Mouse (Mus musculus) small intestine, adult 2 months (tissue): Measurements from ENCODE around the gene Fyb2.

Experiments used
- CTCF ChIP-seq: fragments of 200-500 bp; IDR thresholded peaks from 2 replicates; pipeline ENCODE4 v1.5.1; 2012; ENCODE audit warnings: low read depth, mild to moderate bottlenecking, control low read depth, inconsistent platforms, low read length, moderate library complexity, mixed read lengths; ENCODE audit not compliant: insufficient replicate concordance, insufficient read length; ENCODE audit errors: extremely low read depth
- POLR2A ChIP-seq: fragments of 200-500 bp; IDR thresholded peaks from 2 replicates; pipeline ENCODE4 v1.6.1; 2012; ENCODE audit warnings: low read depth, mild to moderate bottlenecking, control low read depth, inconsistent platforms, low read length, moderate library complexity

GRCm38 (mm10) chr4:104918017-104918416 is 4.8 kb downstream of the Fyb2 start:
- TF ChIP-seq CTCF (no peak), POLR2A (no peak)
